Mouse (Mus musculus): ENCODE results near the gene Serpina16.

- TF ChIP-seq MEF2A (IDR thresholded peaks at IDR 0.05; ENCODE audit: extremely low read depth, insufficient replicate concordance, low read depth, low read length, poor library complexity, severe bottlenecking) (no peak), TAL1 (IDR thresholded peaks at IDR 0.05; ENCODE audit: low read length) (no peak), RAD21 (IDR thresholded peaks at IDR 0.05; ENCODE audit: low read depth, low read length) (no peak), GATA1 (IDR thresholded peaks at IDR 0.05; ENCODE audit: low read depth, low read length) (no peak), CTCF (IDR thresholded peaks at IDR 0.05 in 2 of 3, conservative IDR thresholded peaks at IDR 0.05 in 1 of 3; ENCODE audit: control insufficient read depth in 1 of 3, insufficient read depth in 1 of 3, low read depth in 2 of 3, low read length in 3 of 3, poor library complexity in 1 of 3, severe bottlenecking in 1 of 3) (no peak), E2F4 (IDR thresholded peaks at IDR 0.05; ENCODE audit: borderline replicate concordance, low read depth, low read length) (no peak), USF1 (IDR thresholded peaks at IDR 0.05; ENCODE audit: low read depth, low read length) (no peak), ZKSCAN1 (IDR thresholded peaks at IDR 0.05; ENCODE audit: low read depth, low read length) (no peak)
Observed at GRCm38 (mm10) chr12:103635846-103636245, 40.1 kb downstream of the Serpina16 start.

Data from MEL (cell line).